Mouse (Mus musculus): ENCODE measurements around the gene Rgs21. TPM values are rescaled to one million over a fixed set of nuclear protein-coding genes. Genes with fewer than 3 reads are reported as not detected.

Gene Rgs21
- polyA plus RNA-seq, 1 experiment, result not detected

DNA sequence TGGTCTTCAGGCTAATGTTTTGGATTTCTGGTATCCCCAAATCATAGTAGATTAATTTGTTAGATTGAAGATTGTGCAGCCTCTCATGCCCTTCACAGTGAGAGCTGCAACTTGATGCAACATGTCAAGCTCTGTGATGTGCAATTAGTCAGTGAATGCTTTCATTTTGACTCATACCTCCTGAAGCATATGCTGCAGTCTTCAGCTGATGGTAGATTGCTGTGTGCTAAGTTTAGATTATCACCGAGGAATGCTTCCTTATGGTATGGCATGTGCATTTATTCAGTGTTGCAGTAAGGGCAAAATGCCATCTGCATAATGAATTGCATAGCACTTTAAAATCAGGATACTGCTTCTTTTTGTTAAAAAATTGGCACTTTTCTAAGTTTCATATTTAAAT, 65.2 kb downstream of the Rgs21 start:
- Histone ChIP-seq H3K27ac (ENCODE audit: insufficient read depth, low read depth, low read length) (no peak overlapping the region), H3K4me3 (ENCODE audit: insufficient read depth, low read length) (no peak overlapping the region), H3K4me1 (ENCODE audit: control insufficient read depth, insufficient read depth, low read length) (0 out of 2 replicates have a peak, but pooled peaks cover 2% of the 10 kb centered on the region)
- TF ChIP-seq CTCF (IDR thresholded peaks at IDR 0.05; ENCODE audit: low read depth, low read length) (no peak), POLR2A (IDR thresholded peaks at IDR 0.05; ENCODE audit: borderline replicate concordance, low read depth, low read length) (no peak)

DNA sequence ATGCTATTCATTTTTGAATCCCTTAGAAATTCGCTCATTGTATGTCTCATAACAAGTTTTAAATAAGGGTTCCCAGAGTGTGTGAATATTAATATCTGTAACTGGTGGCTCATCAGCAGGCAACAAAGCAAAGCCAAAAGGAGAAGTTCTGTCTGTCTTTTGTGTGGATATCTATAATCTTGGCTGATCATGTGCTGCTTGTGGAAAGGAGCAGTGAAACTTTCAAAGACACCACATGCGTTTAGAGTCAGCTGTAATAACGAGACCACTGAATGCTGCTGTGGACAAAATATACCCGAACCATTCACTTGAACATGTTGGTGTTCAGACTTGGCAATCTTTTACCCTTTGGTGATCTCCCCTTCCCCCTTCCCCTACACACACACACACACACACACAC, 67.0 kb downstream of the Rgs21 start:
- Histone ChIP-seq H3K4me1 (ENCODE audit: control insufficient read depth, insufficient read depth, low read length) (0 out of 2 replicates have a peak, but pooled peaks cover 2% of the 10 kb centered on the region), H3K4me3 (ENCODE audit: insufficient read depth, low read length) (no peak overlapping the region), H3K27ac (ENCODE audit: insufficient read depth, low read depth, low read length) (no peak overlapping the region)
- TF ChIP-seq POLR2A (IDR thresholded peaks at IDR 0.05; ENCODE audit: borderline replicate concordance, low read depth, low read length) (no peak), CTCF (IDR thresholded peaks at IDR 0.05; ENCODE audit: low read depth, low read length) (no peak)

DNA sequence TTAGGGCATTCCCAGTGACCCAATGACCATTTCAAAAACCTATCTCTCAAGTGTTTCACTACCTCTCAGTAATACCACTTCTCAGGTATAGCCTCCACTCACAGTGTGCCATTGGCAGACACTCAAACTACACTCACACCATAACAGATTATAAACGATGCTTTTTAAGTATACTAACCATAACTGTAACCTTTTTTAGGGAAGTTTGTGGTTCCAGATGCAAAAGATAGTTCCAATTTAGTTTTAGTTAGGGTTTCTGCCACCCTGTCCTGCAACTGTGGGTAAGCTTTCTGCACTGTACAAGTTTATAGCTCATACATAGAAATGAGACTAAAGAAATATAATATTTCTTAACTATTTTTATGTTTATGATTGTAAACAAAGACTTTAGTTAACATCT, 67.7 kb downstream of the Rgs21 start:
- TF ChIP-seq POLR2A (IDR thresholded peaks at IDR 0.05; ENCODE audit: borderline replicate concordance, low read depth, low read length) (no peak), CTCF (IDR thresholded peaks at IDR 0.05; ENCODE audit: low read depth, low read length) (no peak)
- Histone ChIP-seq H3K4me3 (ENCODE audit: insufficient read depth, low read length) (no peak overlapping the region), H3K27ac (ENCODE audit: insufficient read depth, low read depth, low read length) (no peak overlapping the region), H3K4me1 (ENCODE audit: control insufficient read depth, insufficient read depth, low read length) (0 out of 2 replicates have a peak, but pooled peaks cover 2% of the 10 kb centered on the region)

GRCm38 (mm10) chr1:144498725-144499124, 68.7 kb downstream of the Rgs21 start:
- no peak overlapping the region for H3K4me3 ChIP-seq (ENCODE audit: insufficient read depth, low read length)
- H3K4me1 ChIP-seq (ENCODE audit: control insufficient read depth, insufficient read depth, low read length), result 0 out of 2 replicates have a peak, but pooled peaks cover 2% of the 10 kb centered on the region
- TF ChIP-seq POLR2A (IDR thresholded peaks at IDR 0.05; ENCODE audit: borderline replicate concordance, low read depth, low read length), result no peak
- TF ChIP-seq CTCF (IDR thresholded peaks at IDR 0.05; ENCODE audit: low read depth, low read length), result no peak
- H3K27ac ChIP-seq (ENCODE audit: insufficient read depth, low read depth, low read length), result no peak overlapping the region

- TF ChIP-seq POLR2A (IDR thresholded peaks at IDR 0.05; ENCODE audit: borderline replicate concordance, low read depth, low read length) (no peak), CTCF (IDR thresholded peaks at IDR 0.05; ENCODE audit: low read depth, low read length) (no peak)
- 0 out of 2 replicates have a peak, but pooled peaks cover 2% of the 10 kb centered on the region for H3K4me1 ChIP-seq (ENCODE audit: control insufficient read depth, insufficient read depth, low read length)
- no peak overlapping the region for H3K4me3 ChIP-seq (ENCODE audit: insufficient read depth, low read length)
- no peak overlapping the region for H3K27ac ChIP-seq (ENCODE audit: insufficient read depth, low read depth, low read length)
Observed at GRCm38 (mm10) chr1:144498051-144498450, 69.4 kb downstream of the Rgs21 start.

GRCm38 (mm10) chr1:144493336-144493735, 74.1 kb downstream of the Rgs21 start:
- Histone ChIP-seq H3K27ac (ENCODE audit: insufficient read depth, low read depth, low read length) (no peak overlapping the region), H3K4me3 (ENCODE audit: insufficient read depth, low read length) (no peak overlapping the region), H3K4me1 (ENCODE audit: control insufficient read depth, insufficient read depth, low read length) (no peaks in the 10 kb centered on the region)
- no peak for TF ChIP-seq CTCF (IDR thresholded peaks at IDR 0.05; ENCODE audit: low read depth, low read length)
- no peak for TF ChIP-seq POLR2A (IDR thresholded peaks at IDR 0.05; ENCODE audit: borderline replicate concordance, low read depth, low read length)

DNA sequence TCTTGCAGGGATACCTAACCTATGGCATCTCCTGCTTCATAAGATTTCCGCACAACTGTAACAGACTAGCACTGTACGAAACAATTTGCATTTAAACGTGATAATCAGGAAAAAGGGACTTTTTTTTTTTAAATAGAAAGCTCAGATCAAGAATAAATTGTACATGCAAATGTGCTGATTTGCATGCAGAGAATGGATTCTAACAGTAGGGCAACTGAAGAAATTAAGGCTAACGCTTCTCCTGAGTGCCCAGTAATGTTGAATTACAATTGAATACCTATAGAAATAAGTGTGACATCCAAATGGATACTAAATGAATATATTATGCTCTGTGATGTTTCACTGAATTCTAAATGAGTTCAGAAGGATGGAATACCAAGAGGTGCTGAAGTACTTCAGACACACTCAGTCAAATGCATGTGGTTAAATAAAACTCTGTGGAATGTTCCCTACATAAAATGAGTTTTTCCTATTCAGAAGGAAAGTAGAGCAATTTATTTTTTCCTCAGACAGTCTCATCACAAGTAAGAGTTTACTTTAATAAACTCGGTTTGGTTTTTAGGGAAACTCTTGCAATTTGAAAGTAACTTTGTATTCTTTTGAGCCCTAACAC, 79.1 kb downstream of the Rgs21 start:
- Histone ChIP-seq H3K27ac (ENCODE audit: insufficient read depth, low read depth, low read length) (no peak overlapping the region), H3K4me3 (ENCODE audit: insufficient read depth, low read length) (no peak overlapping the region)
- TF ChIP-seq POLR2A (IDR thresholded peaks at IDR 0.05; ENCODE audit: borderline replicate concordance, low read depth, low read length), result no peak
- no peak for TF ChIP-seq CTCF (IDR thresholded peaks at IDR 0.05; ENCODE audit: low read depth, low read length)

More for the DNA sequence above, 79.1 kb downstream of the Rgs21 start:
- no peaks in the 10 kb centered on the region for H3K4me1 ChIP-seq (ENCODE audit: control insufficient read depth, insufficient read depth, low read length)

Other genes starting within 250 kb of the Rgs21 start
- gene Rgs18, start 207.8 kb upstream of the Rgs21 start, polyA plus RNA-seq (2012; ENCODE audit: insufficient read depth, insufficient read length, missing spikeins), result 45.6 and 48.6 TPM in 2 replicates